22 mouse cellular contexts compared by ENCODE assay signal in the genomic region with DNA sequence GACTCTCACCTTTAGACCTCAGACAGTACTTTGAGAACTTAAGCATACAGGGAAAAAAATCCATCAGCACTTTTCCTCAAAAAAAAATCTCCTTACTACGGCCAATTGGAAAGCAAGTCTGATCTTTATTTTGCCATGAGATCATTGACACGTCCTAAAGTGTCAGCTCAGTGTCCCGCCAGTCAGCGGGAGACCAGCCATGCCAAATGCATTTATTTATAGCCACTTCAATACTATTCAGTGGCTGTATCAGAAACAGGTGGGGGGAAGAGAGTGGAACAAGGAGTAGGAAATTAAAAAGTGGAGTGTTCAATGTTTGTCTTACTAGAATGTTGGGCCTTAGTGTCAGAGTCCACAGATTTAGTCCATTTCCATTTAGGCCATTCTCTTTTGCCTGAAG. TPM values are rescaled to one million over a fixed set of nuclear protein-coding genes. Genes with fewer than 3 reads are reported as not detected.
DNase-seq lines count a peak whose midpoint lies in the region; ATAC-seq lines count a peak whose summit lies in the region.
"Had no signal": no experiment of that assay in that cellular context is flagged by ENCODE, and none has a peak within 500 bp of the region (broad histone marks: within the 10 kb centered on the region; RNA-seq: fewer than 3 reads in every experiment).

No protein-coding gene starts in this region.

- H3K9me3 ChIP-seq in heart, embryonic 11.5 days (replicated peaks; ENCODE audit: control insufficient read depth, low read length), result no peaks in the 10 kb centered on the region
- no peaks in the 10 kb centered on the region for H3K9me3 ChIP-seq in heart, embryonic 13.5 days
- H3K9me3 ChIP-seq: embryonic facial prominence, embryonic 15.5 days; forebrain, embryonic 15.5 days; G1E; hindbrain, embryonic 15.5 days; kidney, embryonic 15.5 days had no signal

- H3K4me2 ChIP-seq in heart, embryonic 11.5 days, result no peak overlapping the region
- peak overlapping the region; percentile 25; the same call in 1 of the 2 replicates for H3K4me2 ChIP-seq in heart, embryonic 13.5 days
- H3K4me2 ChIP-seq: embryonic facial prominence, embryonic 15.5 days; forebrain, embryonic 15.5 days; hindbrain, embryonic 15.5 days; kidney, embryonic 15.5 days had no signal

- H3K27ac ChIP-seq in heart, embryonic 11.5 days (ENCODE audit: low read depth, low read length), result no peak overlapping the region
- peak overlapping the region; percentile 62; the same call in 1 of the 2 replicates for H3K27ac ChIP-seq in heart, embryonic 13.5 days (replicated peaks)
- H3K27ac ChIP-seq: embryonic facial prominence, embryonic 15.5 days; forebrain, embryonic 15.5 days; hindbrain, embryonic 15.5 days; kidney, embryonic 15.5 days had no signal

- no peaks in the 10 kb centered on the region for H3K27me3 ChIP-seq in heart, embryonic 11.5 days (ENCODE audit: control insufficient read depth, insufficient read depth, low read length)
- H3K27me3 ChIP-seq in heart, embryonic 13.5 days (replicated peaks), result no peaks in the 10 kb centered on the region
- H3K27me3 ChIP-seq: embryonic facial prominence, embryonic 15.5 days; forebrain, embryonic 15.5 days; hindbrain, embryonic 15.5 days; kidney, embryonic 15.5 days had no signal

- H3K4me3 ChIP-seq in heart, embryonic 11.5 days (ENCODE audit: low read depth, low read length), result no peak overlapping the region
- no peak overlapping the region for H3K4me3 ChIP-seq in heart, embryonic 13.5 days
- H3K4me3 ChIP-seq: embryonic facial prominence, embryonic 15.5 days; forebrain, embryonic 15.5 days; hindbrain, embryonic 15.5 days; kidney, embryonic 15.5 days had no signal

- ATAC-seq in heart, embryonic 11.5 days (replicated peaks; ENCODE audit: insufficient number of reproducible peaks, low FRiP score, low TSS enrichment), result no peak
- ATAC-seq in heart, embryonic 13.5 days (ENCODE audit: extremely low read depth, insufficient number of reproducible peaks, low FRiP score, low TSS enrichment), result no peak
- no peak for ATAC-seq in erythroblast, adult 5-6 weeks (replicated peaks; ENCODE audit: low FRiP score, poor library complexity, severe bottlenecking)
- ATAC-seq: CD4-positive, CD25-positive, alpha-beta regulatory T cell, adult 4 months; forebrain, embryonic 15.5 days; intestine, embryonic 16.5 days had no signal

- peak; percentile 56 for DNase-seq in gastrocnemius, adult 18-20 months (ENCODE audit: low spot score)
- no peak for DNase-seq in gastrocnemius, postnatal 4 days (ENCODE audit: low spot score in 2 of 2)
- peak; percentile 29 to 47 for DNase-seq in heart, adult 18-20 months
- no peak for DNase-seq in heart, postnatal 14 days
- DNase-seq in frontal cortex, postnatal 14 days (ENCODE audit: low spot score in 2 of 2), result no peak
- DNase-seq: adrenal gland, postnatal 10 days; B cell, adult 2 months; cerebellum, adult 11 months; cerebellum, adult 8-10 months; cerebellum, postnatal 14 days; embryo, embryonic 11 days; kidney, adult 2 months had no signal

- peaks cover 12% of the 10 kb centered on the region for H3K36me3 ChIP-seq in heart, embryonic 11.5 days (ENCODE audit: control insufficient read depth, insufficient read depth, low read length)
- peaks cover 75% of the 10 kb centered on the region for H3K36me3 ChIP-seq in heart, embryonic 13.5 days
- H3K36me3 ChIP-seq: hindbrain, embryonic 15.5 days had no signal

- H3K9ac ChIP-seq in heart, embryonic 11.5 days (ENCODE audit: low read depth, low read length), result no peak overlapping the region
- no peak overlapping the region for H3K9ac ChIP-seq in heart, embryonic 13.5 days
- H3K9ac ChIP-seq: embryonic facial prominence, embryonic 15.5 days; forebrain, embryonic 15.5 days; hindbrain, embryonic 15.5 days; kidney, embryonic 15.5 days had no signal

- H3K4me1 ChIP-seq in heart, embryonic 11.5 days (ENCODE audit: control insufficient read depth, insufficient read depth, low read length), result peaks cover 3% of the 10 kb centered on the region; the same call in 1 of the 2 replicates
- H3K4me1 ChIP-seq in heart, embryonic 13.5 days, result peaks cover 7% of the 10 kb centered on the region
- H3K4me1 ChIP-seq: embryonic facial prominence, embryonic 15.5 days; forebrain, embryonic 15.5 days; hindbrain, embryonic 15.5 days; kidney, embryonic 15.5 days had no signal

- intact Hi-C loops in heart, postnatal 14 days (cut with DNase I), result no loop called here

- WGBS in heart, embryonic 11.5 days (ENCODE audit: insufficient replicate concordance), result 46% methylated on average over 4 of the region's 4 CpGs
- 41% methylated on average over 4 of the region's 4 CpGs for WGBS in heart, embryonic 13.5 days

RNA-seq across cellular contexts. Expression of a gene that starts 24.6 kb away (rescaled TPM):
- total RNA-seq in gastrocnemius, adult 18-20 months (2021), result under 1 TPM in 1 of 2 experiments, not detected in 1; 0.12 TPM
- total RNA-seq in gastrocnemius, postnatal 4 days (2021), result 10 to 100 TPM; 14.7 to 15.2 TPM
- total RNA-seq in heart, adult 18-20 months (2021), result under 1 TPM; 0.12 to 0.15 TPM
- polyA plus RNA-seq in heart, embryonic 11.5 days (2014; fragmentation: Nextera tagmentation; extraction: Ambion mirVana), result 37.0 and 39.9 TPM in 2 replicates
- polyA plus RNA-seq in heart, embryonic 13.5 days (2015; fragmentation: Nextera tagmentation; extraction: Ambion mirVana), result 29.3 and 31.2 TPM in 2 replicates
- total RNA-seq in heart, postnatal 14 days (2021), result 1 to 10 TPM in 1 of 2 experiments, under 1 TPM in 1; 0.98 to 2.1 TPM
- total RNA-seq in erythroblast, adult 5-6 weeks (2015; ENCODE audit: low replicate concordance), result 38.0 and 45.3 TPM in 2 replicates
- total RNA-seq in erythroblast, adult 5-6 weeks (2017; ENCODE audit: low replicate concordance), result 29.1 and 30.1 TPM in 2 replicates

RNA-seq across cellular contexts. Expression of a gene that starts 24.6 kb away (rescaled TPM):
- 1 to 10 TPM; 5.6 to 6.5 TPM for total RNA-seq in gastrocnemius, adult 18-20 months (2021)
- total RNA-seq in gastrocnemius, postnatal 4 days (2021), result 10 to 100 TPM; 26.1 to 27.6 TPM
- total RNA-seq in heart, adult 18-20 months (2021), result 10 to 100 TPM in 1 of 2 experiments, 1 to 10 TPM in 1; 8.4 to 11.0 TPM
- polyA plus RNA-seq in heart, embryonic 11.5 days (2014; fragmentation: Nextera tagmentation; extraction: Ambion mirVana), result 38.5 and 40.4 TPM in 2 replicates
- 34.1 and 37.2 TPM in 2 replicates for polyA plus RNA-seq in heart, embryonic 13.5 days (2015; fragmentation: Nextera tagmentation; extraction: Ambion mirVana)
- total RNA-seq in heart, postnatal 14 days (2021), result 10 to 100 TPM; 17.9 to 19.8 TPM
- total RNA-seq in erythroblast, adult 5-6 weeks (2015; ENCODE audit: low replicate concordance), result 9.0 and 12.3 TPM in 2 replicates
- total RNA-seq in erythroblast, adult 5-6 weeks (2017; ENCODE audit: low replicate concordance), result 15.1 and 21.8 TPM in 2 replicates

Comparison
In these comparisons a context has a peak if more than half of its experiments do, and no peak if none do; other contexts are left out.
1. DNase-seq: peak in gastrocnemius, adult 18-20 months (single experiment) and heart, adult 18-20 months (2 of 2); none in gastrocnemius, postnatal 4 days (0 of 2), heart, postnatal 14 days (0 of 2) and frontal cortex, postnatal 14 days (0 of 2).
2. RNA of a gene that starts 24.6 kb away (total RNA-seq): 29.1 to 45.3 TPM in erythroblast, adult 5-6 weeks and 14.7 to 15.2 TPM in gastrocnemius, postnatal 4 days; 0.98 to 2.1 TPM in heart, postnatal 14 days, 0.12 to 0.15 TPM in heart, adult 18-20 months and 0.12 TPM in gastrocnemius, adult 18-20 months; every median in the first group is over 4 times any median in the second.